Mouse (Mus musculus) cerebellum, adult 9-10 months (tissue): ENCODE data around the gene Jmjd8.

Experiments used
- DNase-seq: peaks from one replicate; pipeline ENCODE4 v3.0.0; 2022

Gene Jmjd8

DNA sequence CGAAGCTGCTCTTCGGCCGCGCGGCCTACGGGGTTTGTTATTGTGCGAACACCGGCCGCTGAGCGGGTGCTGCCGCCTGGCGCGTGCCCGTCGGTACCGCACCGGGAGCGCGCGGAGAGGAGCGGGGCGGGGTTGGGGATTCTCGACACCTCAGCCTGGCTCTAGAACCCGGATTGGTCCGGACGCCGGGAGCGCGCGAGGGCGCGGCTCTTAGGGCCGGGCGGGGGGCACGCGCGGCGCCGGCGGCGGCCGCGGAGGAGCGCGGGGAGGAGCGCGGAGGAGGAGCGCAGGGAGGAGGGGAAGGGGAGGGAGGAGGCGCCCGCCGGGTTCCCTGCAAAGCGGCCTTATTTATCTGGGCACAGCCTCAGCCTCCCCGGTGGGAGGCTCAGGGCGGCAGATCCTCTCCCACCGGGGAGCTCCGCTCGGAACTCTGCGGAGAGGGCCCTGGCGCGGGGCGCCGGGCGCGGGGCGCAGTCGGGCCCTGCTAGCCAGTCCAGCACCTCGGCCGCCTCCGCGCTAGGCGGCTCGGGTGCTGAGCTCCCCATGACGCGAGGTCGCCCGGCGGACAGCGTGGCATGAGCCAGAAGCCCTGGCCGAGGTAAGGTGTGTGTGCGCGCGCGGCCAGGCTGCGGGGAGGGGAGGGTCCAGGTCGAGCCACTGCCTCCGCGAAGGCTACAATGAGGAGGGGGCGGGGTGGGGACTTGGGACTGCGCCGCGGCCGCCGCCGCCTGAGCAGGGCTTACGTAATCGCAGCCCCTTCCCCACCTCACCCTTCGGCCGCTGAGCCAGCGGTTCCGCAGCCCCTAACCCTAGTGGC lies 19.7 kb upstream of the Jmjd8 start, which contains the start of gene Fbxl16:
TSS of gene Fbxl16 (plus strand) at position 297 of the 817 bp plus-strand sequence.
- peak; percentile 96 for DNase-seq

DNA sequence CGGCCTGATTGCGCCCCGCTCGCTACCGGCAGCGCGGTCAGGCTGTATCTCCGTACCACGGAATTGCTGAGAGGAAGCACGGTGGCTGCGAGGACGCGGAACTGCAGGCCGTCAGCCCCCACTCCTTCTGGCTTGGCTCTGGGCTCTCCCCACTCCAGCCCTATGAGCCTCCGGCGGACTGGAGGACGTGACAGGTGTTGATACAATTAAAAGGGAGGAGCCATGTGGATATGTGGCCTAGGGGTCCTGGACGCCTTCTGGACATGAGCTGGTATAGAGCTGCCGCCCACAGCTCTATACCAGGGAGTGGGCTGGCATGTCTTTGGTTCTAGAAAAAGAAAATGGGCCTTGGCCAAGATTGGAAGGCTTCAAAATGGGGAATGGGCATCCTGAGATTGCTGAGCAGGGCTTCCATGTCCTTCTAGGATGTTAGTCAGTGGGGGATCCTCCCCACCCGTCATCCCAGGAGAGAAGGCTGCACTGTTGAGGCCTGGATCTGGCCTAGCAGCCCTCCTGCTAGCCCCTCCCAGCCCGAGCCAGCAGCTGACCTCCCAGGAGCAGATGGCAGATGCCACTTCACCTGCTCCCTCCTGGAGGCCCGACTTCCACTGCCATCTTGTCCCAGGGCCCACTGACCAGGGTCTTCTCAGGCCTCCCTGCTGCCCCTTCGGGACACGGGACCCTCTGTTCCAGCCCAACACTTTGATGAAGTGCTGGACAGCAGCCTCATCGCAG lies 18.9 kb upstream of the Jmjd8 start:
- peak; percentile 86 for DNase-seq

DNA sequence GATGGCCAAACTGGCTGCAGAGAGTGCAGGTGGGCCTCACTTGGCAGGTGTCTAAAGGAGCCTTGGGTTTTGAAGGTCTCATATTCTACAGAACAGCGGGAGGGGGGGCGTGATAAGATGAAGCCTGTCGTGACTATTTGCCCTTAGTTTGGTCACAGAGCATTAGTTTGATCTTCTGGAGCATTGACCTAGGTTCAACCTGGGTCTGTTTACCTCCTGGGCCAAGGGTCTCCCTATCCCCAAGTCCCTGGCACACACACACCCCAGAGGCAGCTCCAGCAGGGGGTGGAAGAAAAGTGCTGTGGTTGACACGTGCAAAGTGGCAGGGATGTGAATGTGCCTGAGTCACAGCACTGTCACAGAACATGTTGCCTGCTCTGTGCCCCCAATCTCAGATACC lies 17.8 kb upstream of the Jmjd8 start:
- peak; percentile 63 for DNase-seq

DNA sequence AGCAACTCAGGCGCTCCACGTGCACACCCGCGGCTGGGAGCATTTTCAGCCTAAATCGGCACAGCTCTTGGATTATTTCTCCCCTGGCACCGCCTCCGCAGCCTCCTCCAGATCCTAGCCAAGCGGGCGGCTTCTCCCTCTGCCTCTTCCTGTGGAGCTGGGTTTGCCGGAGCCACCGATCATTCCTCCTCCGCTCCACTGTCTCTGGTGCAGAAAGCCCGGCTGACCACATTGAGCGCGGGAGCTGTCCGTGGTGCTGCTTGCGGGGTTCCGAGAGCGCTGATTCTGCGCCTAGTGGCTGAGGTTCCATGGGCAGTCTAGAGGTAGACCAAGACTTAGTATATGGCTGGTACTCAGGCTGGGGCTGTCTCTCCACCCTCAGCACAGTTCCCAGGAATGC lies 15.2 kb upstream of the Jmjd8 start:
- DNase-seq = peak; percentile 68

DNA sequence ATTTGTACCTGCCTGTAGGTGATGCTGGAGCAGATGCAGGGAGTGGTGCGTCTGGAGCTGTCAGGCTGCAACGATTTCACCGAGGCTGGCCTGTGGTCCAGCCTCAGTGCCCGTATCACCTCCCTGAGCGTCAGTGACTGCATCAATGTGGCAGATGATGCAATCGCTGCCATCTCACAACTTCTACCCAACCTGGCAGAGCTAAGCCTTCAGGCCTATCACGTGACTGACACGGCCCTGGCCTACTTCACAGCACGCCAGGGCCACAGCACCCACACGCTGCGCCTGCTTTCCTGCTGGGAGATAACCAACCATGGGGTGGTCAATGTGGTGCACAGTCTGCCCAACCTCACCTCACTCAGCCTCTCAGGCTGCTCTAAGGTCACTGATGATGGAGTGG lies 11.0 kb upstream of the Jmjd8 start:
- no peak for DNase-seq

DNA sequence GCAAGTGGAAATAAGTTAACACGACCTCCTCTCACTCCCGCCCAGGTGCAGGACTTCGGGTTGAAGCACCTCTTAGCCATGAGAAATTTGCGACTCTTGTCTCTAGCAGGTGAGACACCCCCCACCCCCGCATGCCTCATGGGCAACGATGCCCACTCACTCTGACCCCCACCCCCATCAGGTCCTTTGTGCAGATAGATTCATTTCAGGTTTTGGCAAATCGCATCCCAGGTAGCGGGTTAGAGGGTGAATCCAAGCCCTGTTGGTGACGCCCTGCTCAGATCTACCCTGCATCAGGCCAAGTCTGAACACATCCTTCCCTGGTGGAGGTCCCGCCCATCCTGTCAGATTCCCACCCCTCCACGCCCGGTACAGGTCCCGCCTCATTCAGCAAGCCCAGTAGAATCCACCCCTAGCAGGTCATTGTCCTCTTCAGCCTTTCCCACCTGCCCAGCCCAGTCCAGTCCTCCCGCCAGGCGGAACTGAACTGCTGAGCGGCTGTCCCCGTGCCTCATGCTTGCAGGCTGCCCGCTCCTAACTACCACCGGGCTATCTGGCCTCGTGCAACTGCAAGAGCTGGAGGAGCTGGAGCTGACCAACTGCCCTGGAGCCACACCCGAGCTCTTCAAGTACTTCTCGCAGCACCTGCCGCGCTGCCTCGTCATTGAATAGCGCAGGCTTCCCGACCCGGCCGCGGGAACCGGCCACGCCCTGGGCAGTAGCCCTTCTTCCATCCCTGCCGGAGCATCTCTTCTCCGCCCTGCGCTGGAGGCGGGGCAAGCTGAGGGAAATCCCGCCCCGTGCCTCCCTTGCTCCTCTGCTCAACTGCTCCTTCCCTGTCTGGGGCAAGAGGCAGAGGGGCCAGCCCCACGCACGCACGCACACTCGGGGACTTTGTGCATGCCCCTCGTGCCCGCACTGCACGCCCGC lies 9.6 kb upstream of the Jmjd8 start:
- no peak for DNase-seq

DNA sequence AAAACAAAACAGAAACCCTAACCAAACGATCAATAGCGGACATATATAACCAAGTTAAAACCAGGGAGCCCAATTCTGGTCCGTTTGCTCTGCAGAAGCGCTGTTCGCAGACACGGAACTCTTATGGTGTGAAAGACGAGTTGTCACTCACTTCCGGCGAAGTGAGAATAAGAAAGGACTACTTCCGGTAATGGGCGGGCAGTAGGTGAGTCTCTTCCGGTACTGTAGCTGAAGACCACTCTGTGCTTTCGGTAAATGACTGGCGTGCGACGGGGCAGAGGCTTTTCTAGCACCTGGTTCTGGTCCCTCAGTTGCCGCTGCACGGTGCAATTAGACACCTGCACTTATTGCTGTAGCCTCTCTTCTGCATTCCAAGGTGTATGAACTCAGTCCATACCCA lies 5.2 kb upstream of the Jmjd8 start, which contains the start of gene Wdr24:
TSS of gene Wdr24 (plus strand) at position 176 of the 400 bp plus-strand sequence.
- DNase-seq = peak; percentile 88

DNA sequence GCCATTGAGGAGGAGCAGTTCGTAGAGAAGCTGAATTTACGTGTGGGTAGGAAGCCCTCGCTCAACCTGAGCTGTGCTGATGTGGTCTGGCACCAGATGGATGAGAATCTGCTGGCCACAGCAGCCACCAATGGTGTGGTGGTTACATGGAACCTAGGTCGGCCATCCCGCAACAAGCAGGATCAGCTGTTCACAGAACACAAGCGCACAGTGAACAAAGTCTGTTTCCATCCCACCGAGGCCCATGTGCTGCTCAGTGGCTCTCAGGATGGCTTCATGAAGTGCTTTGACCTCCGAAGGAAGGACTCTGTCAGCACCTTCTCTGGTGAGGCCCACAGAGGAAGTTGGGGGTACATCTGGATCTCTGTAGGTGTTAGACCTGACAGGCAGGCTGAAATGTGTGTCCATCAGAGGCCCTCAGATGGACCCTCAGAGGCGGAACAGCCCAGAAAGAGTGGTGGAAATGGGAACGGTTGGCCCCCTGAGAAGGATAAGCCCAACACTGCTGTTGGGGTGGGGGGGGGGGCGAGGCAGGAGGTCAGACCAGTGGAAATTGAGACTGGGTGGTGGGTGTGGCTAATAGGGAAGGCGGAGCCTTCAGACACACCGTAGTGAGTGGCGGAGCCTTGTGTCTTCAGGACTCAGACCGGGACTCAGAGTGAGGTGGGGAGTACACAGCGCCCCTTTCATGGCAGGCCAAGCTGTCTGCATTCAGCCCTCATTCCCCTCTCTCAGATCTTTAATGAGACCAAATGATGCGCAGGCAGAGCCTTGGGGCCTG lies 4.1 kb upstream of the Jmjd8 start:
- DNase-seq = no peak

DNA sequence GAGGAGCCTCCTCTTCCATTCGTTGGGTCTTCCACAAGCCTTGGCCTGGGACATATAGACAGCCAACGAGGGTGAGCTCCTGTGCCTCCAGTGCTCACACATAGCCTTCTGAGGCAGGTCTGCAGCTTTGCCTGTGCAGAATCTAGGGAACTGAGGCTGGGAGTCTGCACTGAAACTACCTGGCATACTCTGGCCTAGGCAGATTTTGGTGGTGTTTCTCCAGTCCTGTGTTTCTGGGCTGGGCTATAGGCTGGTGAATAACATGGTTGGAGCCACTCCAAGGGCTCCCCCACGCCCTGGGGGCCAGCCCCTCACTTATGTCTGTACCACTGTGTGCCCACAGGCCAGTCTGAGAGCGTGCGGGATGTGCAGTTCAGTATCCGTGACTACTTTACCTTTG lies 3.4 kb upstream of the Jmjd8 start:
- DNase-seq = no peak

DNA sequence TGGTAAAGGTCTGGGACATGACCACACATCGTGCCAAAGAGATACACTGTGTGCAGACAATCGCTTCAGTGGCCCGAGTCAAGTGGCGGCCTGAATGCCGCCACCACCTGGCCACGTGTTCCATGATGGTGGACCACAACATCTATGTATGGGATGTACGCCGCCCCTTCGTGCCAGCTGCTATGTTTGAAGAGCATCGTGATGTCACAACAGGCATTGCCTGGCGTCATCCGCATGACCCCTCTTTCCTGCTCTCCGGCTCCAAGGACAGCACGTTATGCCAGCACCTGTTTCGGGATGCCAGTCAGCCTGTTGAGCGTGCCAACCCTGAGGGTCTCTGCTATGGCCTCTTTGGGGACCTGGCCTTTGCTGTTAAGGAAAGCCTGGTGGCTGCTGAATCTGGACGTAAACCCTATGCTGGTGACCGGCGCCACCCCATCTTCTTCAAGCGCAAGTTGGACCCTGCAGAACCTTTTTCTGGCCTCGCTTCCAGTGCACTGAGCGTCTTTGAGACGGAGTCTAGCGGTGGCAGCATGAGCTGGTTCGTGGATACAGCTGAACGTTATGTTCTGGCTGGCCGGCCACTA lies 2.6 kb upstream of the Jmjd8 start:
- no peak for DNase-seq

DNA sequence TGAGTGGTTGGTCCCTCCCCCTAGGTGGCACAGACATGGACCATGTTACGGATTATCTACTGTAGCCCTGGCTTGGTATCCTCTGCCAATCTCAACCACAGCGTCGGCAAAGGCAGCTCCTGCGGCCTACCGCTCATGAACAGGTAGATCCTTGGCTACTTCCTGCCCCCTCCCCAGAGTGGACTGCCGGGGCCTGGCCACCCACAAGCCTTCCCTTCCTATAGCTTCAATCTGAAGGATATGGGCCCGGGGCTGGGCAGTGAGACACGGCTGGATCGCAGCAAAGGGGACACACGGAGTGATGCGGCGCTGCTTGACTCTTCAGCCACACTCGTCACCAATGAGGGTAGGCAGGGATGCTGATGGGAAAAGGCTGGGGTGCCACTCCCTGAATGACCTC lies 1.7 kb upstream of the Jmjd8 start:
- no peak for DNase-seq

DNA sequence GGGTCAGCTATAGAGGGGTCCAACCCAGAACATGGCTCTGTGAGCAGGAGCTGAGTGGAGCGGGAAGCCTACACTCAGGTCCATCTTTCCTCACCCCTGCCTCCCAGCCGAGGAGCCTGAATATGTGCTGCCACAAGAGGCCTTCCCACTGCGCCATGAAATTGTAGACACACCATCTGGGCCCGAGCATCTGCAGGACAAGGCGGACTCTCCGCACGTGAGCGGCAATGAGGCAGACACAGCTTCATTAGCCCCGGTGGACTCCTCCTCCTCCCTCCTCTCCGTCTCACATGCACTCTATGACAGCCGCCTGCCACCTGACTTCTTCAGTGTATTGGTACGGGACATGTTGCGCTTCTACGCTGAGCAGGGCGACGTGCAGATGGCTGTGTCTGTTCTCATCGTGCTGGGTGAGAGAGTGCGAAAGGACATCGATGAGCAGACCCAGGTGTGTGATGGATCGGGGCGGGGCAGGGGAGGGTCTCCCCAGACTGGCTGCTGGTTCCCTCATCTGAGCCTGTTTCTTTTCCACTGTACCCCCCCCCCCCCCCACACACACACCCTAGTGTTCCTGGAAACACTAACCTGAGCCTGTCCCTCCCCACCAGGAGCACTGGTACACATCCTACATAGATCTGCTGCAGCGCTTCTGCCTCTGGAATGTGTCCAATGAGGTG lies 983 bp upstream of the Jmjd8 start:
- no peak for DNase-seq

DNA sequence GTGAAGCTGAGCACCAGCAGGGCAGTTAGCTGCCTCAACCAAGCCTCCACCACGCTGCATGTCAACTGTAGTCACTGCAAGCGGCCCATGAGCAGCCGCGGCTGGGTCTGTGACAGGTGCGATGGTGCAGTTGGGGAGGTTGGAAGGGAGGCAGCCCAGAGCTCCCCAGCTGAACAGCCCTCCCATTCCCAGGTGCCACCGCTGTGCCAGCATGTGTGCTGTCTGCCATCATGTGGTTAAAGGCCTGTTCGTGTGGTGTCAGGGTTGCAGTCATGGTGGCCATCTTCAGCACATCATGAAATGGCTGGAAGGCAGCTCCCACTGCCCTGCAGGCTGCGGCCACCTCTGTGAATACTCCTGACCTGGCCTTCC lies 458 bp upstream of the Jmjd8 start:
- DNase-seq = no peak

DNA sequence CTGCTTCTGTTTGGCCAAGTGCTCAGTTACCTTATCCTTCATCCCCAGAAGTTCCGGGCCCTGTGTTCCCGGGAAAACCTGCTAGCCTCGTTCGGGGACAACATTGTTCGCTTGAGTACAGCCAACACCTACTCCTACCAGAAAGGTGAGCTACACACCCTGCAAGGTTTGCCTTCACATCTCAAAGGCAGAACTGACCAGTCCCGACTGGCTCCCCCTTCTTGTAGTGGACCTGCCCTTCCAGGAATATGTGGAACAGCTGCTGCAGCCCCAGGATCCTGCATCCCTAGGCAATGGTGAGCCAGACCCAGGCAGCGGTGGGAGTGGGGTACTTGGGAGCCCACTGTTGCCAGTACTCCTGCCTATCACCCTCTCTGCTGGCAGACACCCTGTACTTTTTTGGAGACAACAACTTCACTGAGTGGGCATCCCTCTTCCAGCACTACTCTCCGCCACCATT lies 921 bp downstream of the Jmjd8 start:
- peak; percentile 62 for DNase-seq

DNA sequence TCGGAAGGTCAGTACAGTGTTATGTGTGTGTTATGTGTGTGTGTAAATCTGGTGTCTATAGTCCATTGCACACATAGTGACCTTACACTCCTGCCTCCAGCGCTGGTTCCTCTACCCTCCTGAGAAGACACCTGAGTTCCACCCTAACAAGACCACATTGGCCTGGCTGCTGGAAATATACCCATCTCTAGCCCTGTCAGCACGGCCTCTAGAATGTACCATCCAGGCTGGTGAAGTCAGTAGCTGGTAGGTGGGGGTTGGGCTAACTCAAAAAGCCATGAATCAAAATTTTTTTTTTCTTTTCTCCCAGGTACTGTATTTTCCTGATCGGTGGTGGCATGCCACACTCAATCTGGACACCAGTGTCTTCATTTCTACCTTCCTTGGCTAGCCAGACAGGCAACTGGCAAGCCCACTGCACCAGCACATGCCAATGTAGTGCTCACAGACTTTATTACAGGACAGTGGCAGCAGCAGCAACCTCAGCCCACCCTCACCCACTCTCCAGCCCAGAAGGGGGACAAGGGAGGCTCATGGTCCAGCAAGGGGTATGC lies 1.6 kb downstream of the Jmjd8 start:
- DNase-seq = peak; percentile 57

DNA sequence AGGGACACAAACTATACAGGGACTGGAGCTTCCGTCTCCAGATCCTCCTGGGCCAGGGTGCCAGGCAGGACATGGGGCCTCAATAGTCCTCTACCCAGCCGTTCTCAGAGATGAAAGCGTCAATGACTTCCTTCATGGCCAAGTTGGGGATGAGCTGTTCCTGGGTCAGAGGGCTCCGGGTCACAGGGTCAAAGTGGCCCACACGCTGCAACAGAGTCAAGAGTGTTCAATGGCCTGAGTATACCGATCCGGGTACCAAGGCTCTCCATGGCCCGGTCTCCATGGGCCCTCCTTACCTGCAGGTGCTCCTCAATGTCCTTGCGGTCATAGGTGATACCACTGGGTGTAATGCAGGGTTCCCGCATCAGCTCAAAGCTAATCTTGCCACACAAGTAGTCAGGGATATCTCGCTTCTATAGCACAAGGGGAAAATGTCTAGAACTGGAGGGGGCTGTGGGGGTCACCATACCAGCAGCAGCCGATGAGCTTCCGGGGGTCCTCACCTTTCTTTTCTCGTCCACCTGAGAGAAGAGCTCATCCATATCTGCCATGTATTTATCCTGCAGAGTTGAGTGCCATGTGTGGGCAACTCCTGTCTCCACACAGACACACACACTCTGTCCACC lies 2.3 kb downstream of the Jmjd8 start:
- DNase-seq = peak; percentile 53

DNA sequence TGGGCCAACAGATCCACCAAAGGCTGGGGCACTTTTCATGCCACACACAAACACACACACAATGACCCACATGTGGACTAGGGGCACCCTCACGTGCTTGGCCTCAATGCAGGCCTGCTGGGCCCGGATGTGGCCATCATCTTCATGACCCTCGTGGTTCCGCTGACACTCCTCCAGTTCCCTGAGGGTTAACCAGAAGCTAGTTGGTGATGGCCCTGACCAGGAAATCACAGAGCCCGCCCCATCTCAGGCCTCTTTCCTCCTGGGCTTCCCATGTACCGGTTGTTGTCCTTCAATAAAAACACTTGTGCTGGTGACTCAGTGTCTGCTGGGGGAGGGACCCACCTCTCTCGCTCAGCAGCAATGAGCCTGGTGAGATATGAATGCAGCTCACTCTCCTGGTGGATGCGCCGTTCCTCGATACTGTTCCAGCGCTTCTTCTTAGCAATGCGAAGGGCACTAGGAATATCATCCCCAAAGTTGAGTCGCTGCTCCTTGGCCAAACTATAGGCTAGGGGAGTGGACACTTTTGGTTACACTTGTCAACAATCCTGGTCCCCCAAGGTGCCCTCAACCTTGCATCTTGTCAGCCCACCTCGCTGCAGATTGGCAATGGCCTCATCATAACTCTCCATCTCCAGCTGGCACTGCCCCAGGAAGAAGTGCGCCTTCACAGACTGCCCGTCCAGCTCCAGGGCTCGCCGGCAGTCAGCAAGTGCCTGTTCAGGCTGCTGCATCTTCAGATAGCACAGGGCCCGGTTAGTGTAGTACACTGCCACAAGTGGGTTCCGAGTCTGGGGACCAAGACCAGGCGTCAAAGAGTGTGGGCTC lies 3.0 kb downstream of the Jmjd8 start:
- DNase-seq = peak; percentile 77

DNA sequence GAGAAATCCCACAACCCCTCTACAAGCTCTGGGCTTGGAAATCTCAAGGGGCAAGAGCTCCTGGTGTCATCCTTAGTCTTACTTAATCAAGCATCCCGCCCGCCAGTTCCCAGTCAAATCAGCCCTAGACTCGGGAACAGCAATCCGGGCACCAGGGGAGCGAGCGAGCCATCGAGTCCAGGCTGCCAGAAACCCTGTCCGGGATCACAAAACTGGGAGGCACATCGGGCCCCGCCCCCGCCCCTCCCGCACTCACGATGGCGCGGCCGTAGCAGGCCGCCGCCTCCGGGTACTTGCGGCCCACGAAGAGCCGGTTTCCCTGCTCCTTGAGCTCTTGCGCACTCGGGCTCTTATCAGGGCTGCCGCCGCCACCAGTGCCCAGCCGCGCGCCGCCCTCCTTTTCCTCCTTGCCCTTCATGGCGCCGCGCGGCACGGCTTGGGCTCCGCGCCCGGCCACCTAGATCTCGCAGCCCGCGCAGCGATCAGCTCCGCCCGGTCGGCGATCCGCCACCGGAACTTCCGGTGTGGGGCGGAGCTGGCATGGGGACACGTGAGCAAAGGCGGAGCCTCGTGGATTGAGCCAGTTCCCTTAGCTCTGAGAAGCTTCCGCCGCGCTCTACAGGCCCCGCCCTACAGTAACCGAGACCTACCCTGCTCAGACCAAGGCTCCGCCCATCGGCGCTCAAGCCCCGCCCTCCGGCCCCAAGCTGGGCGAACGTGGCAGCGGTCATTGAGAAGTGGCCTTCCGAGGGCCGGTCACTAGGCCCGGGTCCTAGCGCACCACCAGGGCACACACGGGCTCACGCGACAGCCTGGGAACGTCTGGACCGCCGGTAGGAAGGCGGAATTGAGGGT lies 4.0 kb downstream of the Jmjd8 start:
- peak; percentile 99 for DNase-seq

DNA sequence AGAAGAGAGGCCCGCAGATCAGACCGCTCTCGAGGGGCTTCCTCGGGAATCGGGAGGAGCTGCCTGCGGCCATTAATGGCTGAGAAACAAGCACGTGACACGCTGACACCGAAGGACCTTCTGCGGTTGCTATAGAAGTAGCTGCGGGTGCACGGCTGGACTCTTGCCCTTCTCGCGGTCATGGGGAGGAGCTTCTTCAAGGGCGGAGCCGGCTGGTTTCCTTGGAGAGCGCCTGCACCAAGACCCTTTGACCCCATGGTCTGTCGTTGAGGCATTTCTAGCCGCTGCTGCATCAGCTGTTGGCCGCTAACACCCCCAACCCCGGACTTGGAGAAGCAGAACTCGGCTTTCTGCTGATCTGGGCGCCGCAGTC lies 4.6 kb downstream of the Jmjd8 start, which contains the start of gene Stub1:
TSS of gene Stub1 (minus strand) at position 114 of the 373 bp plus-strand sequence.
- no peak for DNase-seq
